Mouse (Mus musculus): ENCODE data around the gene Pgrmc2.

Gene Pgrmc2

DNA sequence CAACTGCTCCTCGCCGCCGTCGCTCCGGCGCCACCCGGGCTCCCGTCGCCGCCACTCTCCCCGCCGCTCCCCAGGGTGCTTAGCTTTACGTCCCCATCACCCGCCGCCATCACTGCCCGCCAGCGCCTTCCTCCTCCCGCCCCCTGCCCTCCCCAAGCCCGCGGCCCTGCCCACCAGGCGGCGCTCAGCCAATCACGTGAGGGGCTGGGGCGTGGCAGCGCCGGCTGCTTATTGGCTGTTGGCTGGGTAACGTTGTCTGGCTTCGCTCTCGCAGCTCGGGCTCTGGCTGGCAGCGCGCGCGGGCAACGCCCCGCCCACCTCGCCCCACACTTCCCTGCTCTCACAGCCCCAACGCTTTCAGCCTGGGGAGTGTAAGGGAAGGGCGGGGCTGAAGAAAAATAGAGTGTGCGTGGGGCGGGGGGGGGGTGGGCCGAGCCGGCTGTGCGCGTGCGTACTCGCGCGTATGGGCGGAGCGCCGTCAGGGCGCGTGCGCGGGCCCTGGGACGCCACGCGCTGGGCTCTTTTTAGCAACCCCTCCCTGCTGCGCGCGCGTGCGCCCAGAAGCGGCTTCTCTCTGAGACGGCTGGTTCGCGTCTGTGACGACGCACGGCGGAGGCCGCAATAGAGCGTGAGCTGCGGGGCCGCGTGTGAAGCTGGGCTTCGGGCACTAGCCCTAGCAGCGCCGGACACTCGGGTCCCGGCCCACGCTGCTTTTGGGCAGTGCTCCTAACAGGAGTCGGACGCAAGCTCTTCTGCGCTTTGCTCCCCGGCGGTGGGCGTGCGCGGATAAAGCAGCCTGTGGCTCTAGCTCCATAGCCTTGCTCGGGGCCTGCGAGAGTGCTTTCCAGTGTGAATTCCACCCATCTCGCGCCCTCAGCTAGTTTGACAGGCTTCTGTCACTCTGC, at the start of gene Pgrmc2:
Gene Pgrmc2 (minus strand): TSS at position 162 of the 905 bp plus-strand sequence.
- DNase-seq, result peak; percentile 97 to 98

- no peak for DNase-seq
These were observed 41.1 kb upstream of the Pgrmc2 start for GRCm38 (mm10) chr3:41124000-41124294.

GRCm38 (mm10) chr3:41123190-41123999, 40.5 kb upstream of the Pgrmc2 start:
- DNase-seq, result no peak

DNA sequence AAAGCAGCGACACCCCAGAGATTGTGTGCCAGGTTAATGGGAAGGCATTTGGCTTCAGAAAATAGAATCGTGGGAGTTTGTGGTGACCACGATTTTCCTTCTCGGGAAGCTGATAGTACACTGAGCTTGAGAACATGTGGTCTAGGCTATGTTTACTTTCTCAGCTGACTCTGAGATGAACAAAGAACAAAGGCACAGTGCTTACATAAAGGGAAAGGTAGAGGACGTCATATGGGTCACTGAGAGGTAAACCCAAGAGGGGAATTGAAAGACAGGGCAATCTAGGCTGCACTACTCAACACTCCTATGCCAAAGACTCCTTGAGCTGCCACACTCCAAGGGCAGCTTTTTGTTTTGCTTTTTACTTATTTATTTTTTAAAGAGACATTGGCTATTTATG, 35.3 kb upstream of the Pgrmc2 start:
- no peak for DNase-seq

DNA sequence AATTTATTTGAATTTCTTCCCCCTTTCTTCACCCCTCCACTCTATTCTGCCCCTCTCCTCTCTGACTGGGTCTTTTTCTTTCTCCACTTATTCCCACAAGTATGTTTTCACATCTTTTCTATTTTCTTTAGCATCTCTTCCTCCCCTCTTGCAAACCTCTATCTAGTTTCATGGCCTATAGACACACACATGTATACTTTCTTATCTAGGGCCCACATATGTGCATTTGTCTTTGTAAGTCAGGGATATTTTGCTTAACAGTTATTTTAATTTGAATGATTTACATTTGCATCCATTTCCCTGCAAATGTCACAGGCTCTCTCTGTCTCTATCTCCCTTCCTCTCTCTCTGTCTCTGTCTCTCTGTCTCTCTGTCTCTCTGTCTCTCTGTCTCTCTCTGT, 34.6 kb upstream of the Pgrmc2 start:
- DNase-seq, result no peak

DNA sequence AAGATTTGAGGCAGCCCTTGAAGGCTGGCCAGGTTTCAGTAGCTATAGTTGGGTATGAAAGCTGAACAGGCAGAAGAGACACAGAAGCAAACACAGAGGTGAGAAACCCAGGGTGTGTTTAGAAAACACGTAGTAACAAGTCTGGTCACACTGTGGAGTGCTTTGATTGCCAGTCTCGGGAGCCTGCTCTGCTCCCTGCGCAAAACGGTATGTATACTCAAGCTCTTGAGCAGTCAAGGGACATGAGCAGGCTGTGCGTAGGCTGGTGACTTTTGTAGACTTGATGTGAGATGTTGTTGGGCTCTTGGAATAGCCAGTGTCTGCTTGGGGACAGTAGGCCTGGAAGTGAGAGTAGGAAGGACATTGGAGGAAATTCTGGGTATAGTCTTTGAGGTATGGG, 30.3 kb upstream of the Pgrmc2 start:
- no peak for DNase-seq

GRCm38 (mm10) chr3:41108306-41108785, 25.5 kb upstream of the Pgrmc2 start:
- no peak for DNase-seq

- no peak for DNase-seq
These were observed 24.9 kb upstream of the Pgrmc2 start for GRCm38 (mm10) chr3:41107600-41108305.

GRCm38 (mm10) chr3:41101905-41102304, 19.1 kb upstream of the Pgrmc2 start:
- DNase-seq, result no peak

DNA sequence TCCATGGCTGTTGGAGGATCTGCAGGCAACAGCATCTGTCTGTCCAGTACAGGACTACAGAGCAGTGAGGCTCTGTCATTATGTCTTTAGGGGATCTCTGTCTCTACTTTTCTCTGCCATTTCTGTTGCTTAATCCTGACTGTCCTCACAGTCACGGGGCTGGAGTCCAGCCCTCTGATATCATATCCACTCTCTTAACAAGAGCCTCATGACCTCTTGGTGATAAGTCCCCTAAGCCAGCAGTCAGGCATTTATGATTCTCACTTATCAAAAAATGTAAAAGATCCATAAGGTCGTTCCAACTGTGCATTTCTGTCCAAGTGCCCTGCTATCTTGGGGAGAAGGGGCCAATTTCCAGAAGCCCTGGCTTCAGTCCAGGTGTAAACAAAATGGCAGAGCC, 17.3 kb upstream of the Pgrmc2 start:
- DNase-seq, result no peak

GRCm38 (mm10) chr3:41099672-41100071, 16.8 kb upstream of the Pgrmc2 start:
- DNase-seq, result no peak

DNA sequence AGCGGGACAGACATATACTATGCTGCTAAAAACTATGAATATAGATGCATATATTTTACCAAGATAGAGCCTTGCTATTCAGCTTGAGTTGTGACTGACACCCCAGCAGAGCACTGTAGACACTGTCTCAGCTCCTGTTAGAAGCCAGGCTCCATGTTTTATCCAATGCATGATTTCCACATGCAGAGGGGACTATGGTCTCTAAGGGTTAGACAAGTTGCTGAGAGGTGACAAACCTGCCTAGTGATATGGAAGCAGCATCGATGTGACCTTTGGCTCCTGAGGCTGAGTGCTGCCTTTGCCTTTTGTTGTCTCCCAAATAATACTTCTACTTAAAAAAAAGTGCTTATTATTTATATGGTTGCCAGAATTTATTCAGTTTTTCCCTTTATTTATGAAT, 10.4 kb upstream of the Pgrmc2 start:
- no peak for DNase-seq

- DNase-seq, result no peak
These were observed 9.5 kb upstream of the Pgrmc2 start for GRCm38 (mm10) chr3:41092311-41092710.

DNA sequence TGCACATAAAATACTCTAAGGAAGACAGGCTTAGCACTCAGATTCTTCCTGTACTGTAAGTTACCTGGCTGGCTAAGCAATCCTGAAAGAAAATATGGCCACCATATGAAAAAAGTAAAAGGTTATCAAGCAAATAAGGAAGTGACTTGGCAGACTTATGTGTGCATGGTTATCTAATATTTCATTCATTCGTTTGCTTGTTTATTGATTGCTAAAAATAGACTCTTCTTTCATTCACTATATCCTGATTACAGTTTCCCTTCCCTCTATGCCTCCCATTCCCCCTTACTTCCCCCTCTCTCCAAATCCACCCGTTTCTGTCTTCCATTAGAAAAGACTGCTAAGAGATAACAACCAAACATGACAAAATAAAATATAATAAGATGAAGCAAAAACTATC, 8.0 kb upstream of the Pgrmc2 start:
- no peak for DNase-seq

- DNase-seq, result no peak
These were observed 4.2 kb upstream of the Pgrmc2 start for GRCm38 (mm10) chr3:41087071-41087470.

GRCm38 (mm10) chr3:41084421-41084820, 1.6 kb upstream of the Pgrmc2 start:
- no peak for DNase-seq

DNA sequence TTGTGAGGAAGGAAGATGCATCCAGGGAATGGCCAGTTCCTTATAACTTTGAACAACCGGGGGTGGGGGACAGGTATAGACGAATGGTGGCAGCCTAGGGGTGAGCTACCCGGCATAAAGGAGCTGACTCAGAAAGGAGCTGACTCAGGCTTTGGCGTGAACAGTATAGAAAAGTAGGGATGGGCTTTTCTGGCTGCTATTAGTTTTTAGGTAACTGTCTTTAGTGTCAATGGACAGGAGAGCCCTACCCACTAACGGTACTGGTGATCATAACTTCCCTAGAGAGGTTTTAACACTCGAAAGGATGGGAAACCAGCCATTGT, 905 bp upstream of the Pgrmc2 start:
- DNase-seq, result no peak

DNA sequence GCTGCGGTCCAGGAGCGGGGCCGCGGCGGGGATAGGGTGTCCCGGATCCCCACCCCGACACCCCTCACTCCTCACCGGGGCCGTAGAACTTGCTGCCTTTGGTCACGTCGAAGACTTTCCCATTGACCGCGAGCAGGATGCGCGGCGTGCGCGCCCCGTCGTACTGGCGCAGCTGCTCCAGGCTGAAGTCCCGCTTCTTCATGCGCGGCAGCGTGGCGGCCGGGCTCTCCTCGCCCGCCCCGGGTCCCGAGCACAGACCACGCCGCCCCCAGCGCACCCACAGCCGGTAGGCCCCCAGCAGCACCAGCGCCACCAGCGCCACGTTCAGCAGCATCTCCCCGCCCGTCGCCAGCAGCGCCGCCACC, 344 bp downstream of the Pgrmc2 start:
- DNase-seq, result no peak

- DNase-seq, result peak in 1 of 2 experiments; percentile 5
These were observed 1.2 kb downstream of the Pgrmc2 start for GRCm38 (mm10) chr3:41081474-41082301.

DNA sequence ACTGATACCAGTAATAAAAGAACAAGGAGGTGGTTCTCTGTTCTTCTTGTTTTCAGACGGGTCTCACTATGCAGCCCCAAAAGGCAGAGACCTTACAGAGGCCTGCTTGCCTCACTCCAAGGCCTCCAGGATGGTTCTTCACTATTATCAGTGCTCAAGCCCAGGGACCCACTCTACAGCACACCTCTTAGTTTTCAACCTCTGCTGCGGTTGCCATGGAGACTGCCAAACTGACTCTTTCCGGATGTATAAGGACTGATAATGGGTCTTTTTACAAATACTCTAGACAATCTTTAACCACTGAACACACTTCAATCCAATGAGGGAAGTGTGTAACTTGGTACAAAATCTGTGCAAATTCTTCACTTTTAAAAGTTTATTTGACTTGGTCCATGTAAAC, 2.1 kb downstream of the Pgrmc2 start:
- no peak for DNase-seq

DNA sequence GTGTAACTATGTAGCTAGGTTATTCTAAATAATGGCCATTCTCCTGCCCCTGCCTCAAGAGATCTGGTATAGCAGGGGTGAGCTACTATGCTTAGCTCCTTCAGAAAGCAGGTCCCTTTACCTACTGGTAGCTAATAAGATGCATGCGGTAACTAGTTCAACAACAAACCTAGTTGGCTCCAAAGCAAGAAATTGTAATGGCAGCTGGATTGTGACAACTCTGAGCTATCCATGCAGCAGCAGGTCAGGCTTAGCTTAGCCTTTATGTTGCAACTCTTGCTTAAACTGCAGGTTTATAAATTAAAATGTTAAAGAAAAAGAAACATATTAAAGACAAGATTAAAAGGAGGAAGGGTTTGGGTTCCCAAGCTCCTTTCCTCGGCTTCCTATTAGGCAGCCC, 4.2 kb downstream of the Pgrmc2 start:
- DNase-seq, result no peak

- no peak for DNase-seq
These were observed 7.5 kb downstream of the Pgrmc2 start for GRCm38 (mm10) chr3:41075376-41075775.

GRCm38 (mm10) chr3:41070519-41070918, 12.3 kb downstream of the Pgrmc2 start:
- no peak for DNase-seq

Data from thymus, adult 18-20 months (tissue).